Mouse (Mus musculus) limb, embryonic 11.5 days (tissue): ENCODE measurements around the gene Ddx56. TPM values are rescaled to one million over a fixed set of nuclear protein-coding genes. Genes with fewer than 3 reads are reported as not detected.

Experiments
- ATAC-seq: fragments of 200-750 bp; cut with Nextera tagmentation; 2 replicates; pipeline ENCODE4 v1.8.0; 2017; ENCODE audit warnings: low read depth; ENCODE audit not compliant: insufficient number of reproducible peaks, low FRiP score, low TSS enrichment
- DNase-seq: peaks from one replicate; pipeline ENCODE4 v3.0.0-alpha.2; 2015; ENCODE audit warnings: low spot score
- H3K27ac ChIP-seq: fragments of 300-500 bp; sonication (generic); replicated peaks from 2 replicates; pipeline ENCODE4 v1.5.1; 2014; ENCODE audit warnings: low read depth, mild to moderate bottlenecking, low read length
- H3K27me3 ChIP-seq: fragments of 300-500 bp; sonication (generic); 2 replicates; pipeline ENCODE4 v1.6.1; 2014; ENCODE audit warnings: mild to moderate bottlenecking, low read length, mixed read lengths; ENCODE audit not compliant: control insufficient read depth, insufficient read depth
- H3K36me3 ChIP-seq: fragments of 300-500 bp; sonication (generic); 2 replicates; pipeline ENCODE4 v1.6.1; 2014; ENCODE audit warnings: mild to moderate bottlenecking, low read length, moderate library complexity, mixed read lengths; ENCODE audit not compliant: control insufficient read depth, insufficient read depth
- H3K4me1 ChIP-seq: fragments of 300-500 bp; sonication (generic); 2 replicates; pipeline ENCODE4 v1.6.1; 2014; ENCODE audit warnings: low read length, mixed read lengths; ENCODE audit not compliant: control insufficient read depth, insufficient read depth
- H3K4me2 ChIP-seq: fragments of 300-500 bp; sonication (generic); 2 replicates; pipeline ENCODE4 v1.6.1; 2014; ENCODE audit warnings: low read depth, mild to moderate bottlenecking, moderate library complexity; ENCODE audit not compliant: severe bottlenecking
- H3K4me3 ChIP-seq: fragments of 300-500 bp; sonication (generic); 2 replicates; pipeline ENCODE4 v1.5.1; 2014; ENCODE audit warnings: low read depth, low read length
- H3K9ac ChIP-seq: fragments of 300-500 bp; sonication (generic); 2 replicates; pipeline ENCODE4 v1.6.1; 2014; ENCODE audit warnings: mild to moderate bottlenecking, low read length
- H3K9me3 ChIP-seq: fragments of 300-500 bp; sonication (generic); 2 replicates; pipeline ENCODE4 v1.6.1; 2016; ENCODE audit warnings: low read length; ENCODE audit not compliant: control insufficient read depth
- WGBS: fragments of 180-500 bp; shearing (Covaris S2); extraction: QIAGEN DNeasy Blood & Tissue Kit; methylation state at CpG from one replicate; pipeline ENCODE4 v1.1.7; 2014; 5-methylcytosine and 5-hydroxymethylcytosine counted together
- polyA plus RNA-seq: library from polyadenylated mRNA; unstranded; fragments of >200 nt; fragmentation: Nextera tagmentation; extraction: Ambion mirVana; gene quantifications from 2 replicates; pipeline ENCODE4 v1.2.1, GENCODE M21; 2014

Ddx56 gene
- polyA plus RNA-seq, 1 experiment from 2014 or later, result 114 TPM

DNA sequence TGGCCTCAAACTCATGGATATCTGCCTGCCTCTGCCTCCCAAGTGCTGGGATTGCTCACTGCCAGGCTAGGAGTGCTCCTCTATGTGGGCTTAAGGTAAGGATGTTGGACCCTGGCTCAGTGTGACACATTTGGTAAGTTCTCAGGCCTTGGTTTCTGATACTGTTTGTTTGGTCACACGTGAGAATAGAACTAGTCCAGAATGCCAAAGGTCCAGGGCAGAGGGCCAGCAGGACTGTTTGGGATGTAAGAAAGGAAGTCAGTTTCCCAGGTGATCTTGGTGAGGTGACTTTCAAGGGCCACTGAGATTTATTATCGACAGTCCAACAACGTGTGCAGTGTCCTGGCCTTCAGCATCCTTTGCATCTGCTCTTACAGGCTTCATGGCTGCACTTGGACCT is 8.9 kb upstream of the Ddx56 start:
- Histone ChIP-seq H3K4me3 (no peak overlapping the region), H3K4me2 (no peak overlapping the region), H3K27ac (no peak overlapping the region), H3K9me3 (no peaks in the 10 kb centered on the region; the same call in 1 of the 2 replicates), H3K36me3 (peaks cover 2% of the 10 kb centered on the region; the same call in 1 of the 2 replicates), H3K9ac (no peak overlapping the region), H3K4me1 (peaks cover 4% of the 10 kb centered on the region; the same call in 1 of the 2 replicates), H3K27me3 (no peaks in the 10 kb centered on the region)
- 84% methylated on average over 3 of the region's 3 CpGs for WGBS
- ATAC-seq (no peak), DNase-seq (no peak)

DNA sequence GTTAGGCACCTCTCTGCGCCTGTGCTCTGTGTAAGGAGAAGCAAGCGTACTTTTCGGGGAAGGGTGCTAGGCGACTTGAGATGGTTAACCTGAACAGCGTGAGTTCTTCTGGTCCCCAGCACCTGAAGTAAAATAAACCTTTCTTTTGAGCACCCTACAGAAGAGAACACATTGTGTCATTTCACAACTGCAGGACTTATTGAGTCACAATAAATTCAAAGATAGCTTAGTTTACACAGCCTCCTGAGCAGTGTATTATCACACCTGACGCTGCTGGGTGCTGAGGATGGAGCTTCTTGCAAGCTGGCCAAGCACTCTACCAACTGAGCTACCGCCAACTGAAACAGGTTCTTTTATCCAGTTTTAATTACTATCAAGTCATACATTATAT is 7.5 kb upstream of the Ddx56 start:
- Histone ChIP-seq H3K27me3 (no peaks in the 10 kb centered on the region), H3K36me3 (peaks cover 2% of the 10 kb centered on the region), H3K4me3 (no peak overlapping the region), H3K9ac (0 out of 2 replicates have a peak overlapping the region, but pooled peaks have one; percentile 17), H3K4me2 (peak overlapping the region; percentile 16; the same call in 1 of the 2 replicates), H3K4me1 (peaks cover 4% of the 10 kb centered on the region; the same call in 1 of the 2 replicates), H3K9me3 (no peaks in the 10 kb centered on the region; the same call in 1 of the 2 replicates), H3K27ac (peak overlapping the region; percentile 9; the same call in 1 of the 2 replicates)
- 25% methylated on average over 7 of the region's 7 CpGs for WGBS
- ATAC-seq (no peak), DNase-seq (no peak)

DNA sequence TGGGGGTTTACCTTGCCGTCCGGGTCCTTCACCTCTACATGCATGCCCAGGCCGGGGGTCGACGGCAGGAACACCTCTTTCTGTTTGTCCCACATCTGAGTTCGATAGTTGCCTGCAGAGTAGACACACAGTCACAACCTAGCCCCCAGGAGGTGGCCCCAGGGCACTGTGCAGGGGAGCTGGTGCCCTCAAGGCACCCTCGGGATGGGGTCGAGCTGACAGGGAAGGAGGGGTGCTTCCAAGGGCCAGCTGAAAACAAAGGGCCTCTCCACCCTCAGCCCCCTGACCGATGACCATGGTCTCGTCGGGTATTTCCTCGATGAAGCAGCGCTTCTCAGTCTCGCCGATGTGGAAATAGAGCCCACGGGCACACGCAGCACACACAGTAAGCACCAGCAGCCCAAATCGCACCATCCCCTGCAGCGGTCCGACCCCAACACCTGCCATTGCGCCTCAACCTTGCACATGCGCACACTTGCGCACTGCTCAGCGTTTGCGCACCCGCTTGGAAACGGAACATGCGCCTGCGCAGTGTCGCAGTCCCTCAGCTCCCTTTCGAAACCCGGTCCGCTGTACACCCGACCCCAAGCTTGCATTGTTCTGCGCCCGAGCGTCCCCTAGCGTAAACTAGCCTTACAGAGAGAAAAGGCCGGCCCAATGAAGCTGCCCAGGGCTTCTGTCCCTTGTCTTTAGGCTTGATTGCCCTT is 7.0 kb upstream of the Ddx56 start, which contains the start of gene Tmed4:
Gene Tmed4, minus strand, starts transcription at position 484 of the 707 bp plus-strand sequence.
- peaks cover 2% of the 10 kb centered on the region for H3K36me3 ChIP-seq
- DNase-seq (peak; percentile 96), ATAC-seq (peak; percentile 92)
- no peaks in the 10 kb centered on the region for H3K9me3 ChIP-seq
- H3K9ac ChIP-seq, result peak within 1 kb of the TSS; percentile 82
- peak within 1 kb of the TSS; percentile 9; the same call in 1 of the 2 replicates for H3K27ac ChIP-seq
- WGBS, result under 1% methylated on average over 39 of the region's 39 CpGs
- H3K27me3 ChIP-seq, result no peaks in the 10 kb centered on the region
- H3K4me3 ChIP-seq, result peak within 1 kb of the TSS; percentile 98
- peak within 1 kb of the TSS; percentile 79 for H3K4me2 ChIP-seq
- H3K4me1 ChIP-seq, result peaks cover 4% of the 10 kb centered on the region; the same call in 1 of the 2 replicates

DNA sequence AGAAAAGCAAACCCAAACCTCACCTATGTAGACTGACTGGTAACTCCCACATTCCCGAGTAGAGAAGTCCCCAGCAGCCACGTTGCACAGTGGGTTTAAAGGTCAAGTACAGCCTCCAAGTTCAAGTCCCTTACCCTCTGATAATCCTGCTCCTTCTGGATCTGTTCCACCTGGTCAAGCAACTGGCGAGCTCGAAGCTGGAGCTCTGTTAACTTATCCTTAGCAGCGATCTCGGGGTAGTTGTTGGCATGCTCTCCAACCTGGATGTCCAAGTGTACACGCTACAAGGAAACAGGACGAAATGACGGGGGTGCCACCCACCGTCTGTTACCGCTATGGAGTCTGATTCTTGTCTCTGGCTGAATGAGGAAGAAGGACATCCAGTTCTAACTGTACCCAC is 6.0 kb upstream of the Ddx56 start:
- H3K4me2 ChIP-seq, result peak overlapping the region; percentile 79
- peaks cover 2% of the 10 kb centered on the region for H3K36me3 ChIP-seq
- peaks cover 4% of the 10 kb centered on the region; the same call in 1 of the 2 replicates for H3K4me1 ChIP-seq
- no peak overlapping the region for H3K27ac ChIP-seq
- ATAC-seq (no peak), DNase-seq (no peak)
- H3K9ac ChIP-seq, result peak overlapping the region; percentile 82; the same call in 1 of the 2 replicates
- peak overlapping the region; percentile 98 for H3K4me3 ChIP-seq
- 72% methylated on average over 11 of the region's 11 CpGs for WGBS
- H3K27me3 ChIP-seq, result no peaks in the 10 kb centered on the region
- H3K9me3 ChIP-seq, result no peaks in the 10 kb centered on the region

DNA sequence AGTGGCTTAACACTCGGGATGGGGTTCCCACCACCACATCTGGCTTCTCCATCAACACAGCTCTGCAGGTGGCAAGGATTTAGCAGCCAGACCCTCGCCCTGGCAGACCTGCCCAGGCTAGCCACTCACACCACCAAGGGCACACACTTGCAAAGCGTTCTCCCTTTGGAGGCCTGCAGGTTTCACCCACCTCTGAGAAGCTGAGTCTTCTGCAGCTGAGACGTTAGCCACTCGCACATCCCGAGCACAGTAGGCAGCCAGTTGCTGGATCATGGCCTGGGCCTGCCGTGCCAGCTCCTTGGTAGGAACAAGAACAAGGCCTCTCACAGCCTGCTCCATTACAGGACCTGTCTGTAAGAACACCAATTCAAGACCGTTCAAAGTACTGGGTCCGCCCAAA is 951 bp downstream of the Ddx56 start:
- DNase-seq (no peak), ATAC-seq (no peak)
- Histone ChIP-seq H3K4me1 (peaks cover 5% of the 10 kb centered on the region), H3K27ac (no peak overlapping the region), H3K9ac (peak overlapping the region; percentile 81), H3K9me3 (no peaks in the 10 kb centered on the region), H3K36me3 (peaks cover 28% of the 10 kb centered on the region), H3K27me3 (no peaks in the 10 kb centered on the region), H3K4me3 (peak overlapping the region; percentile 76), H3K4me2 (peak overlapping the region; percentile 94)
- WGBS, result 67% methylated on average over 9 of the region's 9 CpGs

DNA sequence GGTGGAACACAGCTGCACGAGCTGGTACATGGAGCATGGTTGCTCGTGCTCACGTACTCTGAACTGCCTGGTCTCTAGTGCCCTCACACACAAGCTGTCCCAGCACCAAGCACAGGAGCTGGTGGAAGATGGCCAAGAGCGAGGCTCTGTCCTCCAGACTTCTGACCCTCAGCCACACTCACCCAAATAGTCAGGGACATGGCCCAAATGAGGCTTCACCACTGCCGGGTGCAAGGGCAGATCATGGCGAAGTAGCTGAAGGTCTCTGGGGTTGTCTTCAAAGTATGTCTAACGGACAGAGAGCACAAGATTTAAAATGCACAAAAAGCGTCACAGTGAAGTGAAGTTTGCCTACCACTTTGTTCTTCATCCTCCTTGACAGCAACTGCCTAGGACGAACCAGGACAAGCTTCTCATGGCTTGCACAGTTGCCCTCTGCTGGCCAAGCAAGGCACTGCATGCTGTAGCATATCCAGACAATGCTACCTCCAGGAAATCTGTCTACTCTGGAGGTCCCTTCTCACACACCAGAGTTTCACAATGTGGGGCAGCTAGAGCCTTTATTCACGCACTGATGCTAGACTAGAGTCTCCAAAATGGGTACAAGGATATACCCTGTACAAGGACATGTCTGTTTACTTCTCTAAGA is 6.0 kb downstream of the Ddx56 start:
- DNase-seq (peak; percentile 88), ATAC-seq (no peak)
- Histone ChIP-seq H3K9ac (no peak overlapping the region), H3K9me3 (no peaks in the 10 kb centered on the region), H3K27ac (no peak overlapping the region), H3K4me2 (no peak overlapping the region), H3K4me3 (no peak overlapping the region), H3K36me3 (peaks cover 59% of the 10 kb centered on the region), H3K27me3 (no peaks in the 10 kb centered on the region), H3K4me1 (peaks cover 1% of the 10 kb centered on the region)
- WGBS, result 84% methylated on average over 10 of the region's 10 CpGs

DNA sequence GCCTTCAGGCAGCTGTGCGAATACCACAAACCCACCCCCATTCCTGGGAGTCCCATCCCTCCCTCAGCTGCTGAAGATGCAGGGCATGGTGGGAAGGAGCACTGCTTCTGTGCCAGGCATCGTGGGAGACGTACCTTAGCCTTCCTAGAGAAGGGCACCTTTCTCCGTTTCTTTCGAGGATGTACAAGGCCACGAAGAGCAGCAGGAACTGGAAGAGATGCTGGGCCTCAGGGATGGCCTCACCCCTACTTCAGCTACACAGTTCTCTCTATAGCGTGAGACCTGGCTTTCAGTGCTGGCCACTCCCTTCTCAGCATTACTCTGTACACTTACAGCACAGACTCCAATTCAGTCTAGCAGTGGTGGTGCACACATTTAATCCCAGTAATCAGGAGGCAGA is 8.2 kb downstream of the Ddx56 start:
- Histone ChIP-seq H3K9ac (no peak overlapping the region), H3K36me3 (peaks cover 48% of the 10 kb centered on the region), H3K27ac (no peak overlapping the region), H3K9me3 (no peaks in the 10 kb centered on the region), H3K4me1 (no peaks in the 10 kb centered on the region), H3K4me3 (no peak overlapping the region), H3K27me3 (no peaks in the 10 kb centered on the region), H3K4me2 (no peak overlapping the region)
- WGBS, result 96% methylated on average over 7 of the region's 7 CpGs
- ATAC-seq (no peak), DNase-seq (no peak)

DNA sequence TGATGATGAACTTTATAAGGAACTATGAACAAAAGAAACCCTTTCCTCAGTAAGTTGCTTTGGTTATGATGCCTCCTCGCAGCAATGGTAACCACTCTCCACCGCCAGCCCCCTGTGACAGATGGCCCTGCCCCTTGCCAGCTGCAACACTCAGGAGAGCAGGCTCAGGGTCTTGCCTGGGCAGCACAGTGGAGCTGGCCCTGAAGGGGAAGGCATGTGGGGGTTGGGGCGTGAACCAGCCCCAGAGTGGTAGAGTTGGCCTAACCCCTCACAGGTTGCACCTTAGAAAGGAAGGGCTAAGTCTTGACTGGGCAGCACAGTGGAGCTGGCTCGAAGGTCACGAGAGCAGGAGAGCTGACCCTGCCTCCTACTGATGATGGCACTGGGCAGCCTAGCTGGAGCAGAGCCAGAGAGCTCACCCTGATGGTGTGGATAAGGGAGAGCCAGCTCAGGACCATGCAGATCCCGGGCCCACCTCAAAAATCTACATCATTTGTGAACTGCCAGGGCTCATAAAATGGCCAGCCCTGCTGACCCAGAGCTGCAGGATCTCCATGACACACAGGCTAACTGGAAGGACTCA is 11.0 kb downstream of the Ddx56 start:
- Histone ChIP-seq H3K4me3 (no peak overlapping the region), H3K27me3 (no peaks in the 10 kb centered on the region), H3K4me1 (no peaks in the 10 kb centered on the region), H3K36me3 (peaks cover 31% of the 10 kb centered on the region), H3K27ac (no peak overlapping the region), H3K4me2 (no peak overlapping the region), H3K9me3 (no peaks in the 10 kb centered on the region), H3K9ac (no peak overlapping the region)
- no peak for DNase-seq
- ATAC-seq, result no peak
- 57% methylated on average over 6 of the region's 6 CpGs for WGBS
